Mouse (Mus musculus): Measurements from ENCODE around the gene Tfr2.

DNA sequence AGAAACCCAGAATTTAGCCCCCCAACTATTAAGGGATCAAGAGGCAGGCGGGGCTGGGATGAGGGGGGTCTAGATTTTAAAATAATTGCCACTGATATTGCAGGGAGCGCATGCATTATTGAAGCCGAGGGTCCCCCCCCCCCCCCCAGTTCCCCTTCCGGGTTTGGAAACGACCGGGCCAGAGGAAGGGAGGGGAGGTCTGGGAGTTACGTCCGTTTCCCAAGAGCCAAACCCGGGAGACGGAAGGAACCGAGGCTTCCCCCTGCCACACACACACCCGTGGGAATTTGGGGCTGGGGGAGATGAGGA is 36.9 kb upstream of the Tfr2 start:
- TF ChIP-seq CTCF (IDR thresholded peaks at IDR 0.05; ENCODE audit: low read depth): no peak
- TF ChIP-seq EP300 (IDR thresholded peaks at IDR 0.05; ENCODE audit: low read depth): no peak
